Mouse (Mus musculus): ENCODE results near the gene Atxn7l1. TPM values are rescaled to one million over a fixed set of nuclear protein-coding genes. Genes with fewer than 3 reads are reported as not detected.

Atxn7l1 gene
- 111 and 135 TPM in 2 replicates for total RNA-seq (2017)

GRCm38 (mm10) chr12:33147497-33148267 is at the start of gene Atxn7l1:
TSS of gene Atxn7l1 (plus strand) at chr12:33147693.
- ATAC-seq (ENCODE audit: extremely low read depth, insufficient number of reproducible peaks, low FRiP score, poor library complexity, severe bottlenecking) = peak; percentile 88

- ATAC-seq (ENCODE audit: extremely low read depth, insufficient number of reproducible peaks, low FRiP score, poor library complexity, severe bottlenecking) = no peak
Measured at GRCm38 (mm10) chr12:33101627-33102026, 45.9 kb upstream of the Atxn7l1 start.

DNA sequence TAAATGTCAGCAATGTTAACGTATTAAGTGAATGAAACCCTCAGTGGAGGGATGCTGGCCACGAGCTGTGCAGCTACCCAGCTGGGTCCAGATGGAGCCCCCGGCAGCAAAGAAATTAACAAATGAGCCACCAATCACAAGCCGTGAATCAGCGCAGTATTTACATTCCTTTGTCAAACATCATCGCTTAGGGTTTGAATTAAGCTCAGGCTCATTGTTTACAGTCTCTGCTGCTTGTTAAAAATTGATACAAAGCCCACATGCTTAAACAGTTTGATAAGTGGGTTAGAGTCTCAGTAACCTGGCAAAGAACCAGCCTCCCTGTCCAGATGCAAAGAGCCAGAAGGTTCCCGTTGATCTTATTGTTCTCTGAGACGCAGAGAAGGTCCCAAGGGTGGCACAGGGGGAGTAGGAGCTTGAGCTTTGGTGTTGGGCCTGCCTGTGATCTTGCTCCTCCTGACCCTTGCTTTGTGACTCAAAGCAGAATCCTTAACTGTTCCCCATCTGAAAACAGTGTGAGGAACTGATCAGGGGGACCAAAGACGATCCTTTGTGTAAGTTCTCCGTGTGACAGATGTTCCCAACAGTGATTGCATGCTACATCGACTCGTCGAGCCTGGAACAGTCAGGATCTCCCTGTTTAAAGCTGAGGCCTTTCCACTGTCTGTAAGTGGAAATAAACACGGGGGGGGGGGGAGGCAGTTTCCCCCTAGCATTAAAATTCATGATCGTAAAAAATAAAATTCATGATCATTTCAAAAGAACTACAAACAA is 45.0 kb upstream of the Atxn7l1 start:
- ATAC-seq (ENCODE audit: extremely low read depth, insufficient number of reproducible peaks, low FRiP score, poor library complexity, severe bottlenecking) = no peak

DNA sequence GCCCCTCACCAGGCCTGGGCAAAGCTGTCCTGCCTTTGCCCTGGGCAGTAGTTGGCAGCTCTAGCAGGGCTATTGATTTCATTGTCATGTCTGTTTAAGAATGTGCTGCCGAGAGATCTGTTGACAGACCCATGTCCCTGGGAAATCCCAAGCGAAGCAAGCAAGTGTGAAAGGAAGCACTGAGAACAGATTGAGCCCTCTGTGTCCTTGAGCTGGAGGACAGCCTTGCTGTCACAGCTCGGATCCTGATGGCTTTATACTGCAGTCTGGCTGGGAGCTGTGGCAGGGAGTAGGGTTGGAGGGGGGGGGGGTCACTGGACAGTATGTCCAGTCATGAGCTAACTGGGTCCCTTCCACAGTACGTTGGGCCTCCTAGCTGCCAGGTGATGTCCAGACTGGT is 41.8 kb upstream of the Atxn7l1 start:
- no peak for ATAC-seq (ENCODE audit: extremely low read depth, insufficient number of reproducible peaks, low FRiP score, poor library complexity, severe bottlenecking)

GRCm38 (mm10) chr12:33106438-33107167 is 40.9 kb upstream of the Atxn7l1 start:
- ATAC-seq (ENCODE audit: extremely low read depth, insufficient number of reproducible peaks, low FRiP score, poor library complexity, severe bottlenecking) = no peak

DNA sequence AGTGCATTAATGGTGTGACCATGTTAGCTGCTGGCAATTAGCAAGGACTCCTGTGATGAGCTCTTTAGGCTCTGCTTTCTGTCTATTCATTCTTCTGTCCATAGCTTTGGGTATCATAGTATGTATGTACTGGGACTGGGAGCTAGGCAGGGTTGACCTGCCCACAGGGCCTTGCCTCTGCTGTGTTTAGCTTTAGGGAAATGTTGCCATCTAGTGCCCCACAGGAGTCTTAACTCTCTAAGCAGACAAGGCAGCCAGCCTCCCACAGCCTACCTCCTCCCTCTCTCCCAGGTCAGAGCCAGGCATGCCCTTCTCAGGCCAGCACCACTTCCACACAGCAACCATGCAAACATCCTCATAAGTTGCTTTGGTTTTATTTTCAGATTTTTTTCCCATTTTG is 38.0 kb upstream of the Atxn7l1 start:
- peak; percentile 51; the same call in 1 of the 2 replicates for ATAC-seq (ENCODE audit: extremely low read depth, insufficient number of reproducible peaks, low FRiP score, poor library complexity, severe bottlenecking)

GRCm38 (mm10) chr12:33110894-33111471 is 36.5 kb upstream of the Atxn7l1 start:
- no peak for ATAC-seq (ENCODE audit: extremely low read depth, insufficient number of reproducible peaks, low FRiP score, poor library complexity, severe bottlenecking)

GRCm38 (mm10) chr12:33118624-33119301 is 28.7 kb upstream of the Atxn7l1 start:
- ATAC-seq (ENCODE audit: extremely low read depth, insufficient number of reproducible peaks, low FRiP score, poor library complexity, severe bottlenecking) = peak; percentile 30; the same call in 1 of the 2 replicates

- no peak for ATAC-seq (ENCODE audit: extremely low read depth, insufficient number of reproducible peaks, low FRiP score, poor library complexity, severe bottlenecking)
Measured at GRCm38 (mm10) chr12:33125594-33126227, 21.8 kb upstream of the Atxn7l1 start.

- no peak for ATAC-seq (ENCODE audit: extremely low read depth, insufficient number of reproducible peaks, low FRiP score, poor library complexity, severe bottlenecking)
Measured at GRCm38 (mm10) chr12:33126243-33126642, 21.2 kb upstream of the Atxn7l1 start.

GRCm38 (mm10) chr12:33128121-33128520 is 19.4 kb upstream of the Atxn7l1 start:
- ATAC-seq (ENCODE audit: extremely low read depth, insufficient number of reproducible peaks, low FRiP score, poor library complexity, severe bottlenecking) = no peak

DNA sequence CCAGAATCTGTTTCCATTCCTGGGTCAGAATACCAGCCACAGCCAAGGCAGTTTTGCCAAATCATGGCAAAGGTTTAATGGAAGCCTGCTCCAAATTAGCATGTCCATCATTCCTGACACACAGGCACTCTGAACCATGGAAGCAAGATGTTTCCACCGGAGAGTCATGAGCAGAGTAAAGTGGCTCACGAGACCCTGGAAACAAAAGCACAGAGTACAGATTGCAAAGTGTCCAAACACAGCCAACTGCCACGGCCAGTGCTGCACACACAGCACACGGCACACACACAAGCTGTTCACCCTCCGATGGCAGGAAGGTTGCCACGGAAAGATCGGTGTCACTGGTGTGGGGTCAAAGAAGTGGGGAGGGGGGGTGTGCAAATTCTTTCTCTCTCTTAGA is 18.8 kb upstream of the Atxn7l1 start:
- ATAC-seq (ENCODE audit: extremely low read depth, insufficient number of reproducible peaks, low FRiP score, poor library complexity, severe bottlenecking) = no peak

- no peak for ATAC-seq (ENCODE audit: extremely low read depth, insufficient number of reproducible peaks, low FRiP score, poor library complexity, severe bottlenecking)
Measured at GRCm38 (mm10) chr12:33129410-33129809, 18.1 kb upstream of the Atxn7l1 start.

- no peak for ATAC-seq (ENCODE audit: extremely low read depth, insufficient number of reproducible peaks, low FRiP score, poor library complexity, severe bottlenecking)
Measured at GRCm38 (mm10) chr12:33130401-33130800, 17.1 kb upstream of the Atxn7l1 start.

GRCm38 (mm10) chr12:33131796-33132195 is 15.7 kb upstream of the Atxn7l1 start:
- ATAC-seq (ENCODE audit: extremely low read depth, insufficient number of reproducible peaks, low FRiP score, poor library complexity, severe bottlenecking) = peak; percentile 59

- ATAC-seq (ENCODE audit: extremely low read depth, insufficient number of reproducible peaks, low FRiP score, poor library complexity, severe bottlenecking) = peak; percentile 36; the same call in 1 of the 2 replicates
Measured at GRCm38 (mm10) chr12:33137857-33138256, 9.6 kb upstream of the Atxn7l1 start.

DNA sequence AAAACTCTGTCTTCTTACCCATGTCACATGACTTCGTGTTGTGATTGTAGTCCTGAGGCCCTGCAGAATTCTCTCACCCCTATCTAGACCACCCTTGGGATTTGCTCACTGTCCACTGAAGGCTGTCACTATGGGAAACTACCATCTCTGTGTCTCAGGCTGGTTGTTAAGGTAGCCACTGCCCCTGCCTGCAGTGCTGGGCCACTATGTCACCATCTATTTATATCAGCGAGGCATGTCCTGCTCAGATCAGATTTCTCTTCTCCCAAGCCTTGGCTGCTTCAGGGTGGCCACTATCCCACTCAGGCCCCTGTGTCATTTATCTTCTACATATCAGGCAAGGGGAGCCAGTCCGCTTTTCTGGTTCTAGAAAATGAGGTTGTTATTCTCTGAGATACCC is 8.4 kb upstream of the Atxn7l1 start:
- no peak for ATAC-seq (ENCODE audit: extremely low read depth, insufficient number of reproducible peaks, low FRiP score, poor library complexity, severe bottlenecking)

GRCm38 (mm10) chr12:33144456-33144855 is 3.0 kb upstream of the Atxn7l1 start:
- ATAC-seq (ENCODE audit: extremely low read depth, insufficient number of reproducible peaks, low FRiP score, poor library complexity, severe bottlenecking) = no peak
